Mouse (Mus musculus) lung, adult 18-20 months (tissue): ENCODE data around the gene H2-Eb1.
A peak's percentile ranks its signal among the peaks of the same experiment; 100 is the strongest.

Experiments
- DNase-seq, 2 experiments: peaks; one replicate each; pipeline ENCODE4 v3.0.0; 2022; ENCODE audit warnings: mixed read lengths in 2 of 2

Gene H2-Eb1

DNA sequence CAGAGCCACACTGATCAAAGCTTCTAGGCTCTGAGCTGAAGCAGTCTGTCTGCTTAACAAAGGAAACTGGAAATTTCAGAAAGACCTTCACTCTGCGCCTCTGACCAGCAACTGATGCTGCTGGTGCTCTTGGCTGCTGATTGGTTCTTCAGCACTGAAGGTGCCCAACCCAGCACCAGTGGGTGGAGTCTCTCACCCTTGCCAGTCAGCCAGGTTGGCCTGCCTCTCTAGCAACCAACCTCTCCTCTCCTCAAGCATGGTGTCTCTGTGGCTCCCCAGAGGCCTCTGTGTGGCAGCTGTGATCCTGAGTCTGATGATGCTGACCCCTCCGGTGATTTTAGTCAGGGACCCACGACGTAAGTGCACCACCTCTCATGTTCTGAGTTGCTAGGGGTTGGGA is 19.8 kb downstream of the H2-Eb1 start, which contains the start of gene H2-Eb2:
Gene H2-Eb2, plus strand, starts transcription at position 230 of the 400 bp plus-strand sequence.
- peak; percentile 38 to 41 for DNase-seq

DNA sequence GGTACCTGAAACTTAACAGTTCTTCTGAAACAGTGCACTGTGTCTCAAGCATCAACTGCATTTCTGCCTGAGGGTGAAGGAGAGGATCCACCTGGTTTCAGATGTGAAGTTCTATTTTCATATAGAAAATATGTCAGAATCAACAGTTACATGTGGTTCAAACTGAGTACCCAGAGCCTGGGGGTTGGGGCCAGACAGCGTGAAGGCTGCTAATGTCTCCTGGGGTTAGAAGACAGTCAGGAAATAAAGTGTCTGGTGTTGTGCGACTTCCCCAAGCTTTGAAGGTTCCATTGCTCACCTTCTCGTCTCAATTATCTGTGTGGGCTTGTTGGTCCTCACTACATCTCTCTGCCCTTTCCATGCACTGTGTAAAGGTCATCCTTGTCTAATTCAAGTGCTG is 20.7 kb downstream of the H2-Eb1 start:
- no peak for DNase-seq

DNA sequence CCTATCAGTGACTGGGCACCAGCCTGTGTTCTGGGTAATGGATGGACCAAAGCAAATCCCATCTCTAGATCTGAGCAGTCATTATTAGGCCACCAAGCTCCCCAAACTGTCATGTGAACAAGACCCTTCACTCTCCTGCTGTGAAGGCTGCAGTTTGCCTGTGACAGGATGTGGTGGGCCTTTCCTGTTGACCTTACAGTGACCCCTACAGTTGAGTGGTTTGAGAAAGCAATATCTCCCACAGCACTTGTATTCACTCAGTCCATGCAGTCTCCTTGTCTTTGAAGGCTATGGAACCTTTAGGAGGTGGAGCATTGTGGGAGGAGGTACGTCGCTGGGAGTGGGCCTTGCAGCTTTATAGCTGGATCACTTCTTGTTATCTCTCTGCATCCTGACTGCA is 24.1 kb downstream of the H2-Eb1 start:
- no peak for DNase-seq

DNA sequence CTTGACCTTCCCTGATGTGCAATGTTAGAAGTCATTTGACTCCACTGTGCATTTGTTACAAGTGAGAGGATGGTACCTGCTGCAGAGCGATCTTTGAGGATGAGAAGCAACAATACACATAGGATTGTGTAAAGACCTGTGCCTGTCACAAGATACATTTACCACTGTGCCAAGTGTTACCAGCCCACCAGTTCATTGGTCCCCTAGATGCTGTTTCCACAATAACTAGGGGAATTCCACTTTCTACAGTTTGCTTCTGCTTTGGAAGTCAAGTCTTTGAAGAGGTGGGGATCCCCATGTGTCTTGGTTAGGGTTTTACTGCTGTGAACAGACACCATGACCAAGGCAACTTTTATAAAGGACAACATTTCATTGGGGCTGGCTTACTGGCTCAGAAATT is 25.5 kb downstream of the H2-Eb1 start:
- no peak for DNase-seq

DNA sequence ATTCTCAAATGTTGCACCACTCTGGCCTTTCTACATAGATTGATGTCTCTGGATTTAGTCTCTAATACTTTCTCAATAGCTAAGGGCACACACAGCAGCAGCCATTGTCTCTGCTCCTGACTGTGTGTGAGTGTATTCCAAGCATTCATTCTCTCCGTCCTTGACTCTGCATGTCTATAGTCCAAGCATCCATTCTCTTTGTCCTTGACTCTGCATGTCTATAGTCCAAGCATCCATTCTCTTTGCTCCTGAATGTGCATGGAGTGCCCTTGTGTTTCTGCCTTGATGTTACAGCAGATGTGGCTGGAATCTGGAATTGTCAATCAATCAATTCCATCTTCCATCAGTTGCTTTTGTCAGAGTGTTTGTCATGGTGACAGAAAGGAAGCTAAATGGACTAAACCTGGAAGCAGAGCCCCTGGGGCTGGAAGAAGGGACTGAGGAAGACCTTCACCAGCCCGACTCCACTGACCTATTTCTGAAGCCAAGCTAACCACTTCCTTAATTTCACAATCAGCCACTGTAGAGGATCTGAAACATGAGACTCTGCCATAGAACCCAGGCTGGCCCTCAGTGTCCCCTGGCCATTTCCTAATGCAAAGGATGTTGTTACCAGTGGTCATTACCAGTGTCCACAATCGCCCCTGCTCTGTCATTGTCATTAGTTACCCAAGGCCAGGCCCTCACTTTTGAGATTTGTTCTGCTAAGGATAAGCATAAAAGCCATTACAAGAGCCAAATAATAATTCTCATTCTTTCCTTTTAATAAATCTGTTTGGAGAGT is 35.1 kb downstream of the H2-Eb1 start:
- DNase-seq: peak in 1 of 2 experiments; percentile 28

DNA sequence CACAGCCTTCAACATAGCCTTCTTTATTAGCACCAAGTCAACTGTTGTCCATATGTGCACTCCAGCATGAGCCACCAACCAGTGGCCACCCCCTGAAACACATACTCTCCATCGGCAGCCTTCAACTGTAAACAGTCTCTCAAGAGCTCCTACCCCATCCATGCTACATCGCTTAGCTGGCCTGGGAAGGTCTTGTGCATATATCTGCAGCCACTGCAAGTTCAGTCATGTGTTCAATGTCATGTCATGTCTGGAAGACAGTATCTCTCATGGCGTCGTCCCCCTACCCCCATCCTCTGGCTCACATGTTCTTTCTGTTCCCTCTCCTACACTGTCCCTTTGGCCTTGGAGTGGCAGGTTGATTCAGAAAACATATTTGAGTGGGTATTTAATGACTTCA is 39.2 kb downstream of the H2-Eb1 start:
- no peak for DNase-seq

DNA sequence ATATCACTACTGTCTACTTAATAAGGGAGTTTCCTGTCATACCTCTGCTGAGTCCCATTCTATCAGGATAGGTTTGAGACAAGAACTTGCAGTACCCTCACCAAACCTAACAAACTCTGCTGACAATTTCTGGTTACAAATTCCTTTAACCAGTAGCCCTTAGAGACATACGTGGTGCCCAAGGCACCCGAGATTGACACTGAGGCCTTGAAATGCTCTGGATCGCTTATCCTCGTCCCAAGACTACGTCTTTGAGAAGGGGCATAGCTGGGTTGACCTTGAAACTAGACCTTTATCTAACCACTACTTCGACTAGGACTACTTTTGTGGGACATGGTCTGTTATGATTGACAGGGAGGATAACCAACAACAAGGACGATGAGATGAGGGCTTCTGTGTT is 39.8 kb downstream of the H2-Eb1 start:
- no peak for DNase-seq

DNA sequence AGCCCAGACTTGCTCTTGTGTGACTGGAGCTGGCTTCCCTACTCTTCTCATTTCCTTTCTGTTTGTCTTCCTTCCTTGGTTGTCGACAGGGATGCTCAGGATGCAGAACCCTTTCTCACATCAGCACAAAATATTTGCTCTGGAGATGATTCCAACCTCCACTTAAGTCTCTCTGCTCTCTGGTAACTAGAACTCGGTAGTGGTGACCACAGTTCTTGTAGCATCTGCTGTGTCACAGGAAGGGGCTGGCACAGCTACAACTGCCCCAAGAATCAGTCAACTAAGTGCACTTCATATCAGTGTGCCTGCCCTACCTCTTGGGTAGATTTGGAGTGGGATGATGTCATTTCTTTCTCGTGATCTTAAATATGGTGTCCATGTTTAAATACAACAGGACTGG is 40.4 kb downstream of the H2-Eb1 start:
- DNase-seq: peak in 1 of 2 experiments; percentile 26

DNA sequence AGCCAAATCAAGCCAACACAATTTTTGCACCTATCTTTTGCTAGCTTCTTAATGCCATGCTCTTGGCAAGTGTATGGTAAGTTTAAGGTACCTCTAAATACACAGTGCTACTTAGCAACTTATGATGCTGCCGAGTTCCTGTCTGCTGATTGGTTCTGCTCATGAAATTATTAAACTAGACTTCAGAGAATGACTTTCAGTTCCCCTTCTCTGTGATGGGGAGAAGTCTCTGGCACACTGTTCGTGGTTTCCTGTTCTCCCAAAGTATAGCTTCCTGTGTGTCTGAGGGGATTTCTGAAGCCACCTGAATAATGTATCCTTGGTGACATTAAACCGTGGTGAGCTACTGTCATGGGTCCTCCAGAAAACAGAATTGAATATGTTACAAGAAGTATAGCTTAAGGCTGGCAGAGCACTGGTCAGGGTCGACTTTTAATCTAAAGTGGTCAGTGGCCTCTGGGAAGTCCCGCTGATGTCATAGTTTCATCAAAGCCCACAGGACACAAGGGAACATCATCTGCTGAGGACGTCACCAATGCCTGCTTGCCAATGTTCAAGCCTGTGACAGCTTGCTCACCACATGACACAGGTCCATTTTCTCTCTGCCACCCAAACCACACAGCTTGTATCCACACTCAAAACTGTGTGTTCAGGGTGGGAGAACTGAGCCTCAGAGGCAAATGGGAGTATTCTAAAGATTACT is 42.1 kb downstream of the H2-Eb1 start:
- DNase-seq: peak; percentile 78

DNA sequence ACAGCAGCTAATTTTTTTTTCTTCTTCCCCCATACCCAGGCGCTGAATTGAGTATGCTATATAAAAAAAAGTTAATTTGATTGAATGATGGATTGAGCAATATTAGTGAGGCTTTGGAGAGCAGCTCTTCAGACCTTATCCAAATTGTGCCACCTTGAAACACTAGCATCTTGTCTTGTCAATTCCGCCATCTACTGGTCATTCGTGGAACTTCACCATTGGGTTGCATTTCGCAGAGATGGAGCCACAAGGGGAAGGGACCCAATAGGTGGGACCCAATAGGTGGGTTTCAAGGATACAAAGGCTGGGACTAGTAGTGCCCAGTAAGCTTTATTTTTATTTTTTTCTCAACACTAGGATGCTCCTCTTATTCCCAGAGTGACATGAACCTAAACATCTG is 43.8 kb downstream of the H2-Eb1 start:
- peak; percentile 74 to 78 for DNase-seq

DNA sequence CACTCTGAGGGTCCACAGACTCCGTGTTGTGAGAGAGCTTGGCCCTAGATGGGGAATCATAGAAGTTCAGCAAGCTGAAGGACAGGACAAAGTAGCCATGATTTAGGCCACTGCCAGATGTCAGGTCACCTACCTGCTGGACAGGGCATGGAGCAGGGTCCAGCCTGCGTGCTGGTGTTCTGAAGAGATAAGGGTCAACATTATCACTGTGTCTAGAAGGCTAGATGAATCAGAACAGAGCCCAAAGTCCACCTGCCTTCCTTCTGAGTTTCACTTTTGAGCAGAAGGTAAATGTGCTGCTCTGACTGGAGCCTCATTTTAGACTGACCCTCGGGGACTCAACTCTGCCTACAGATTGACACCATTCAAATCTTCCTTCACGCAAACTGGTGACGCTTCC is 48.9 kb downstream of the H2-Eb1 start, which contains the start of gene Btnl2:
Gene Btnl2, plus strand, starts transcription at position 284 of the 400 bp plus-strand sequence.
- DNase-seq: no peak

DNA sequence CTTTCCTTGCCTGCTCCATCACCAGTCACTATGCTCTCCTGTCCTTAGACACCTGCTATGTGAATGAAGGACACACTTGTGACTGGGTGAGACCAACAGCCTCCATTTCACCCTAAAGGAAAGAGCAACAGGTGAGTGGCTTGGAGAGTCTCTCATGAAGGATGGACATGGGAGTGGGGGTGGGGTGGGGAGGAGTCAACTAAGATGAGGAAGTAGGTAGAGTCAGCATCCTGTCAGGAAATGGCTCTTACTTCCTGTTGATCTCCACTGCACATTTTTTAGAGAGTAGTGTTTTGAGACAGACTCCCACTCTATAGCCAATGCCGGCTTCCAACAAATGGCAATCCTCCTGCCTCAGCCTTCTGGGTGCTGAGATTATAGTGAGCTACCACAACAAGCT is 49.3 kb downstream of the H2-Eb1 start:
- peak in 1 of 2 experiments; percentile 12 for DNase-seq

DNA sequence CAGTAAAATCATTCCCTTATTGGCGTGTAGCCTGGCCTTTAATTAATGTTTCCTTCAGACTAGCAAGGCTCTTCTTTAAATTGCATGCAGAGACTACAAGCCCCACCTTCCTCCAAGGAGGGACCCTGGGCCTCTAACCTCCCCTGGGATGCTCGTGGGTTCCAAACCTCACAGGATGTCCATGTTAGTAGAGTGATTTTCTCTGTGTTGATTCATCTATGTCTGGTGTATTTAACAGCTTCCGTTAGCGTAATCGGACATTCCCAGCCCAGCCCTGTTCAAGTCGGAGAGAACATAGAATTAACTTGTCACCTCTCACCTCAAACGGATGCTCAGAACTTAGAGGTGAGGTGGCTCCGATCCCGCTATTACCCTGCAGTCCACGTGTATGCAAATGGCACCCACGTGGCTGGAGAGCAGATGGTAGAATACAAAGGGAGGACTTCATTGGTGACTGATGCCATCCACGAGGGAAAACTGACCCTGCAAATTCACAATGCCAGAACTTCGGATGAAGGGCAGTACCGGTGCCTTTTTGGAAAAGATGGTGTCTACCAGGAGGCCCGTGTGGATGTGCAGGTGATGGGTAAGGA is 57.4 kb downstream of the H2-Eb1 start:
- DNase-seq: no peak

DNA sequence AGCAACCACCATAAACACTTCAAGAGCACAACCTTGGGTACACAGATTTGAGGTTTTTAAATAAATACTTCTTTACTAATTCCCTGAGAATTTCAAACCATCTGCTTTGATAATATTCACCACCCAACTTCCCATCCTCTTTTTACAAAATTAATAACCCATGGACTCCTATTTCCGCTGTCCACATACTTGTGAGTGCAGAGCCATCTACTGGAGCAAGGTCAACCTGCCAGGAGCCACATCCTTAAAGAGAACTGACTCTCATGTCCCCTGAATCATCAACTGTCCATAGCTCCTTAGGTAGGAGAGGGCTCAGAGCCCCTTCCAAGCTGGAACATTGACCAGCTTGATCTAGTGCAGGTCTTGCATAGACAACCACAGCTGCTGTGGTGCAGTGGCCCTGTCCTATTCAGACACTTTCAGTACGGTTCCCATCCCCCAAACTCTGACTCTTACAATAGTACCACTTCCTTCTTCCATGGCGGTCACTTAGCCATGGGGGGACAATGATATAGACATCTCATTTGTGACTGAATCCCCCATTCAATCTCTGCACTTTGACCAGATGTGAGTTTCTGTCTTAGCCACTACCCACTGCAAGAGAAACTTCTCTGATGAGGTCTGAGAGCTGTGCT is 58.1 kb downstream of the H2-Eb1 start:
- DNase-seq: no peak

DNA sequence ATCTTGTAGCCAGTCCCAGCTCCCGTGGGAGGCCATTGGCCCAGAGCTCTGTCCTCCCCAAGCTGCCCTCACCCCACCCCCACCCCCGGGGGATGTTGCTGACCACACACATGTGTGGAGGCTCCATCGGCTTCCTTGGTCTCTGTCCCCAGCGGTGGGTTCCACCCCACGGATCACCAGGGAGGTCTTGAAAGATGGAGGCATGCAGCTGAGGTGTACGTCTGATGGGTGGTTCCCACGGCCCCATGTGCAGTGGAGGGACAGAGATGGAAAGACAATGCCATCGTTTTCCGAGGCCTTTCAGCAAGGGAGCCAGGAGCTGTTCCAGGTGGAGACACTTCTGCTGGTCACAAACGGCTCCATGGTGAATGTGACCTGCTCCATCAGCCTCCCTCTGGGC is 59.4 kb downstream of the H2-Eb1 start:
- no peak for DNase-seq
